Mouse (Mus musculus): ENCODE results near the gene Trim69.

- no peak for TF ChIP-seq CTCF (IDR thresholded peaks at IDR 0.05; ENCODE audit: extremely low read depth, insufficient read length, insufficient replicate concordance, low read depth, low read length)
- TF ChIP-seq POLR2A (IDR thresholded peaks at IDR 0.05; ENCODE audit: low read depth, low read length) = no peak
Observed at GRCm38 (mm10) chr2:122153681-122154365, 6.7 kb upstream of the Trim69 start.
